ENCODE assay signal across 8 mouse cellular contexts in the genomic region with DNA sequence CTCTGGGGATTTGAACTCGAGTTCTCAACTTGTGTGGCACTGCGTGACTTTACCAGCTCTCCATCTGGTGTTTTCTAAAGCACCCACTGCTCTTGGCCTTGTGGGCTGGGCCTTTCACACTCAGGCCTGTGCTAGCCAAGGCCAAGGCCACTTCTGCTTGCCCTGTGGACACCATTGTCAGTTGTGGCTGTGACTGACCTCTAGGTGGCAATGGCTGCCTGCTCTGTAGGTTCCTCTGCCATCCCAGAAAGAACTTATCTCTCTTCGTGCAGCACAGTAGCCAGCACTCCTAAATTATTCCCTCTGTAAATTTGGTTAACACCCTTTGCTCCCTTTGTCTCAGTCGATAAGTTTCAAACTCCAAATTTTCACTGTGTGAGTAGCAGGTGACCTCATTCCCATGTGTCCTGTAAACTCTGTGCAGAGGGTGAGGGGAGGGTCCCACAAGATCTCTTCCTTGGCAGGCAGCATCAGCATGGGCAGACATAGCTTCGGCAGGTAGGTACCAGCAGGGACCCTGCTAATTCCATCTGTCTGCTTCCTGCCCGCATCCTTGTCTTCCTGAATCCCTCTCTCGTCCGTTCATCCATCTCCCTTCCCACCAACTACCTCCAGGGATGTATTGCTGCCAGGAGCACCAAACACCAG.
A peak's percentile ranks its signal among the peaks of the same experiment; 100 is the strongest.
DNase-seq lines count a peak whose midpoint lies in the region; ATAC-seq and TF ChIP-seq lines count a peak whose summit lies in the region.

No protein-coding gene starts in this region.

- TF ChIP-seq EP300 in lung, postnatal 0 days (IDR thresholded peaks at IDR 0.05) = no peak

- H3K36me3 ChIP-seq in kidney, embryonic 14.5 days (ENCODE audit: control insufficient read depth, insufficient read depth, low read length) = no peaks in the 10 kb centered on the region
- no peaks in the 10 kb centered on the region for H3K36me3 ChIP-seq in lung, postnatal 0 days (ENCODE audit: insufficient read depth, low read length)

- ATAC-seq in kidney, embryonic 14.5 days (ENCODE audit: low FRiP score, low TSS enrichment) = peak; percentile 60; the same call in 1 of the 2 replicates
- no peak; the same call in 1 of the 2 replicates for ATAC-seq in lung, postnatal 0 days

- TF ChIP-seq CTCF in bone marrow, adult 2 months (IDR thresholded peaks at IDR 0.05; ENCODE audit: control insufficient read depth, insufficient read depth, low read length) = peak; percentile 54
- TF ChIP-seq CTCF in lung, postnatal 0 days (IDR thresholded peaks at IDR 0.05) = peak; percentile 76

- TF ChIP-seq POLR2A in bone marrow, adult 2 months (IDR thresholded peaks at IDR 0.05; ENCODE audit: borderline replicate concordance, control insufficient read depth, low read depth, low read length) = no peak

- H3K27me3 ChIP-seq in kidney, embryonic 14.5 days (ENCODE audit: control insufficient read depth, insufficient read depth, low read length) = no peaks in the 10 kb centered on the region
- H3K27me3 ChIP-seq in lung, postnatal 0 days (replicated peaks; ENCODE audit: insufficient read depth, low read length) = no peaks in the 10 kb centered on the region

- DNase-seq in kidney, adult 9 months = no peak
- DNase-seq in fibroblast of lung, adult 2 months (ENCODE audit: low read depth) = peak; percentile 12
- peak; percentile 42 for DNase-seq in kidney, postnatal 10 days
- DNase-seq in lung, postnatal 0 days (ENCODE audit: low spot score) = peak; percentile 27
- peak; percentile 44 to 52 for DNase-seq in right cerebral cortex, adult 2 months (ENCODE audit: low spot score in 2 of 2)
- no peak for DNase-seq in c-Kit-positive CD71-positive TER-119-positive erythroid progenitor cells, embryonic 14.5 days (ENCODE audit: low spot score)

- H3K4me2 ChIP-seq in kidney, embryonic 14.5 days (replicated peaks; ENCODE audit: low read depth, low read length) = no peak overlapping the region
- H3K4me2 ChIP-seq in lung, postnatal 0 days (replicated peaks; ENCODE audit: low read depth, low read length) = no peak overlapping the region

- H3K4me3 ChIP-seq in kidney, embryonic 14.5 days (ENCODE audit: low read length) = no peak overlapping the region
- H3K4me3 ChIP-seq in bone marrow, adult 2 months (replicated peaks; ENCODE audit: control insufficient read depth, low read depth, low read length) = no peak overlapping the region
- H3K4me3 ChIP-seq in lung, postnatal 0 days (ENCODE audit: low read depth, low read length) = no peak overlapping the region

- 68% methylated on average over 8 of the region's 8 CpGs for WGBS in kidney, embryonic 14.5 days
- 71% methylated on average over 8 of the region's 8 CpGs for WGBS in bone marrow, adult 2 months
- 63% methylated on average over 8 of the region's 8 CpGs for WGBS in lung, postnatal 0 days

- H3K9ac ChIP-seq in kidney, embryonic 14.5 days (ENCODE audit: low read depth, low read length) = no peak overlapping the region
- H3K9ac ChIP-seq in lung, postnatal 0 days (replicated peaks; ENCODE audit: low read depth) = no peak overlapping the region

- no peaks in the 10 kb centered on the region for H3K9me3 ChIP-seq in kidney, embryonic 14.5 days (ENCODE audit: control insufficient read depth, low read length)
- no peaks in the 10 kb centered on the region for H3K9me3 ChIP-seq in lung, postnatal 0 days (ENCODE audit: low read length)

- no peak overlapping the region for H3K27ac ChIP-seq in kidney, embryonic 14.5 days (ENCODE audit: low read depth, low read length)
- no peak overlapping the region for H3K27ac ChIP-seq in bone marrow, adult 2 months (ENCODE audit: control insufficient read depth, insufficient read depth, low read depth, low read length, poor library complexity)
- H3K27ac ChIP-seq in lung, postnatal 0 days (ENCODE audit: low read length) = no peak overlapping the region

- no peaks in the 10 kb centered on the region for H3K4me1 ChIP-seq in kidney, embryonic 14.5 days (ENCODE audit: control insufficient read depth, insufficient read depth, low read length)
- no peaks in the 10 kb centered on the region for H3K4me1 ChIP-seq in bone marrow, adult 2 months (ENCODE audit: control insufficient read depth, insufficient read depth, low read length)
- H3K4me1 ChIP-seq in lung, postnatal 0 days (ENCODE audit: insufficient read depth, low read depth, low read length) = no peaks in the 10 kb centered on the region

Comparison
In these comparisons a context has a peak if more than half of its experiments do, and no peak if none do; other contexts are left out.
1. DNase-seq: peak in fibroblast of lung, adult 2 months (single experiment), kidney, postnatal 10 days (single experiment), lung, postnatal 0 days (single experiment) and right cerebral cortex, adult 2 months (2 of 2); none in kidney, adult 9 months (single experiment) and c-Kit-positive CD71-positive TER-119-positive erythroid progenitor cells, embryonic 14.5 days (single experiment).